Mouse (Mus musculus) limb, embryonic 10.5 days (tissue): ENCODE measurements around the gene Gm10053. TPM values are rescaled to one million over a fixed set of nuclear protein-coding genes. Genes with fewer than 3 reads are reported as not detected.
A peak's percentile ranks its signal among the peaks of the same experiment; 100 is the strongest.
"Not testable (repeated sequence)": the region's sequence is repeated elsewhere in the genome, so short reads cannot be mapped to it uniquely, and the experiment has no call there.

Experiments used
- DNase-seq: peaks from one replicate; pipeline ENCODE4 v3.0.0-alpha.2; 2017; ENCODE audit warnings: low spot score
- H3K27ac ChIP-seq: fragments of 300-500 bp; sonication (generic); 2 replicates; pipeline ENCODE4 v1.5.1; 2016; ENCODE audit warnings: mild to moderate bottlenecking
- H3K27me3 ChIP-seq: fragments of 300-500 bp; sonication (generic); 2 replicates; pipeline ENCODE4 v1.6.1; 2016; ENCODE audit warnings: low read depth, mild to moderate bottlenecking; ENCODE audit not compliant: poor library complexity, severe bottlenecking
- H3K36me3 ChIP-seq: fragments of 300-500 bp; sonication (generic); 2 replicates; pipeline ENCODE4 v1.6.1; 2016; ENCODE audit warnings: mild to moderate bottlenecking, moderate library complexity
- H3K4me1 ChIP-seq: fragments of 300-500 bp; sonication (generic); 2 replicates; pipeline ENCODE4 v1.6.1; 2016
- H3K4me3 ChIP-seq: fragments of 300-500 bp; sonication (generic); 2 replicates; pipeline ENCODE4 v1.5.1; 2016; ENCODE audit warnings: mild to moderate bottlenecking, moderate library complexity
- H3K9me3 ChIP-seq: fragments of 300-500 bp; sonication (generic); replicated peaks from 2 replicates; pipeline ENCODE4 v1.6.1; 2016; ENCODE audit warnings: mild to moderate bottlenecking
- WGBS: fragments of 180-500 bp; shearing (Covaris S2); methylation state at CpG from one replicate; pipeline ENCODE4 v1.1.7; 2016; 5-methylcytosine and 5-hydroxymethylcytosine counted together
- polyA plus RNA-seq: library from polyadenylated mRNA; unstranded; fragments of >200 nt; fragmentation: Nextera tagmentation; extraction: Ambion mirVana; gene quantifications from 2 replicates; pipeline ENCODE4 v1.2.1, GENCODE M21; 2016

The Gm10053 gene
- polyA plus RNA-seq: 304 and 360 TPM in 2 replicates

DNA sequence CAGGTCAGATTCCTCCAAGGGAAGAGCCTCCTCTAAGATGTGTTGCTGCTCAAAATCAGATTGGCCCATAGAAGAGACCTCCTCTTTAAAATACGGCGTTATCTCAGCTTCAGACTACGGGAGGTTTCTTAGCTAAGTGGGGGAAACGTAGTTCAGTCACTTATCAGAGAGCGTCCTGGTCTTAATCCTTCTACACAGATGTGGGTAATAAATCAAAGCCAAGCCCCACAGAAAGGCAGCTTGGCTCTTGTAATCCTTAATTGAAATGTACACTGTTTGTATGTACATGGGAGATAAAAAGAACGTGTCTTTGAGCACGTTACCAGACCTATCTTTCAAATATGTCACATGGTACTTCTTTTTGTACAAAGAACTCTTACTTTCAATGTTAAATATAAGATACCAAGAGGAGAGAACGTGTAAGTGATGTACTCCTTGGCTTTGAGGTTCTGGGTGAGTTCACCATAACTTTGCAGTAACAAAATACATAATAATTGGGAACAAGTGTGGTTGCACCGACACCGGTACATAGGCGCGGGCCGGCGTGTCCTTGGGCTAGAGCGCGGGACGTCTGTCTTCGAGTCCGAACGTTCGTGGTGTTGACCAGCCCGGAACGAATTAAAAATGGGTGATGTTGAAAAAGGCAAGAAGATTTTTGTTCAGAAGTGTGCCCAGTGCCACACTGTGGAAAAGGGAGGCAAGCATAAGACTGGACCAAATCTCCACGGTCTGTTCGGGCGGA lies at the start of gene Gm10053:
Gene Gm10053 (plus strand): TSS at position 558 of the 742 bp plus-strand sequence.
- not testable (repeated sequence) for H3K9me3 ChIP-seq, H3K4me3 ChIP-seq, H3K27ac ChIP-seq, DNase-seq, H3K36me3 ChIP-seq
- peaks cover 17% of the 10 kb centered on the region for H3K27me3 ChIP-seq
- WGBS: 75% methylated on average over 23 of the region's 26 CpGs
- H3K4me1 ChIP-seq: peaks cover 11% of the 10 kb centered on the region

DNA sequence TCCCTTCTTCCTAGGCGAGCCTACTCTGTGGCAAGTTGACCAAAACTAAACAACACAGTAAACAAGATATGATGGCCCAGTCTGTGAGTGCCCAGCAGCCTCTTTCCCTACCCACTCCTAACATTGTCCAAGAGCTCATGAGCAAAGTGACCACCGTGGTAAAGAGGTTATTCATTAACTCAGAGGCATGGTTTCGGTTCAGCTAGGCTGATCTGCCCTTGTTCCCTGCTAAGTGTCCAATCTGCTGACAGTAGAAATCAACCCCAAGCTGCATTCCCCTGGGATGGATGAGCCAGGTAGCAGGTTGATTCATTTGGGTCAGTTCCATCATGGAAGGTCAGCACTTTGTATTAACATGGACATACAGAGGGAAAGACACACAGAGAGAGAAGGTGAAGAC lies 33.4 kb upstream of the Gm10053 start:
- peaks cover 17% of the 10 kb centered on the region for H3K4me1 ChIP-seq
- H3K9me3 ChIP-seq: no peaks in the 10 kb centered on the region
- WGBS: 95% methylated on average over 3 of the region's 3 CpGs
- H3K36me3 ChIP-seq: no peaks in the 10 kb centered on the region
- H3K27ac ChIP-seq: no peak overlapping the region
- H3K27me3 ChIP-seq: 0 out of 2 replicates have a peak, but pooled peaks cover 6% of the 10 kb centered on the region
- DNase-seq: no peak
- no peak overlapping the region for H3K4me3 ChIP-seq

DNA sequence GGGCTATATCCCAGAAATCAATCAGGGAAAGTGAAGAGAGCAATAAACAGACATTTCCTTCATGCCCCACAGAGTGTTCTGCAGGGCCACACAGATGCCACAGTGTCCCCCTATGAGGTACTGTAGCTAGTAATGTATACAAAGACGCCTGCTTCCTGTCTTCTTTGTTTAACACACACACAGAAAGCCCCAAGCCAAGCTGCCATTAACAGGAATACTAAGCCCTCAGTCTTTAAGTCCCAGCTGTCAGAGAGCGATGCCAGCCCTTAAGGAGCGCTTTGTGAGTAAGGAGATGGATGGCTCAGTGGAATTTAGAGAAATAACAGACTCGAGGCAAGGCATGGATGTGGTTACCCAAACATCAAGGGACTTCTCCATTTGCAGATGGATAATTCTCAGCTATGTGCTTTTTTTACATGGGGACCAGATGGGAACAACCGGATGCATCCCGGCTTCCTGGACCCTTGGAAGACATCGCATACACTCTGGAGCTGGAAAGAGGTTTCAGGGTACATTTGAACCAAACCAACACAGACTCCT lies 30.4 kb upstream of the Gm10053 start:
- Histone ChIP-seq H3K4me3 (no peak overlapping the region), H3K27ac (peak overlapping the region; percentile 44; the same call in 1 of the 2 replicates), H3K27me3 (0 out of 2 replicates have a peak, but pooled peaks cover 6% of the 10 kb centered on the region), H3K9me3 (no peaks in the 10 kb centered on the region), H3K4me1 (peaks cover 35% of the 10 kb centered on the region), H3K36me3 (no peaks in the 10 kb centered on the region)
- no peak for DNase-seq
- WGBS: 30% methylated on average over 7 of the region's 7 CpGs

DNA sequence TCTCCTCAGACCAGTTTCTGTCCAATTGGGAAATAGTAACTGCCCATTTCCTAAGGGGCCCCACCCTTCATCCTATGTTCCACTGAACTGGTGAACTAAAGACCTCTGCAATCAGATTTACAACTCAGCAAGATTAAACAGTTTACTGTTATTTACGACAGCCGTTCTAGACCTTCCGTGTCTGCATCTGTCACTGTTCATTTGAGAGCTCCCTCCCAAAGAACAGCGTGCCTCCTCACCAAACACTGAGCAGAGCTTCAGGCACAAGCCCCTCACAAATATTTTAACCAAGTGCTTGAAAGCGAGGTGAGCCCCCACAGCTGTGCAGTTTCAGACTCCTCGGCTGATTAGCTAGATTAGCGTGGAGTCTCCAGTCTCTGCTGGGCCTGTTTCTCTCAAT lies 27.1 kb upstream of the Gm10053 start:
- 18% methylated on average over 7 of the region's 7 CpGs for WGBS
- no peaks in the 10 kb centered on the region for H3K9me3 ChIP-seq
- 0 out of 2 replicates have a peak, but pooled peaks cover 6% of the 10 kb centered on the region for H3K27me3 ChIP-seq
- H3K36me3 ChIP-seq: no peaks in the 10 kb centered on the region
- H3K4me1 ChIP-seq: peaks cover 43% of the 10 kb centered on the region
- H3K27ac ChIP-seq: no peak overlapping the region
- H3K4me3 ChIP-seq: no peak overlapping the region
- DNase-seq: no peak

DNA sequence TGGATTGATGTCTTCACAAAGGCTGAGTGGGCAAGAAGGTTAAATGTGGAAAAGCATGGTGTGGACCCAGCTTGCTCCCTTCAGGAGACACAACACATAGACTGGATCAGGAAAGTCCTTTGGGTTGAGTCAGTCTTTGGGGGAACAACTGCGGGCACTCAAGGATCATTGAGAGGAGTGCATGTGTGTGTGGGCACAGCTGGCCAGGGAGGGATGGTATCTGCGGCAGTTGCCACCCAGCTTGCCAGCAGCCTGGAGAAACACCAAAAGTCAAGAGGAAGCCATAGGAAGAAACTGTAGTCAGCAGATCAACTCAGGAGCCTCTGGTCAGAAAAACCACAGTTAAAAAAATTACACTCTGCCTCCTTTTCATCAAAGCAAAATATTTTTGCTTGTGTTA lies 26.6 kb upstream of the Gm10053 start:
- Histone ChIP-seq H3K36me3 (no peaks in the 10 kb centered on the region), H3K4me1 (peaks cover 43% of the 10 kb centered on the region), H3K27ac (no peak overlapping the region), H3K27me3 (0 out of 2 replicates have a peak, but pooled peaks cover 6% of the 10 kb centered on the region), H3K4me3 (no peak overlapping the region), H3K9me3 (no peaks in the 10 kb centered on the region)
- DNase-seq: no peak
- WGBS: 75% methylated on average over 2 of the region's 2 CpGs

DNA sequence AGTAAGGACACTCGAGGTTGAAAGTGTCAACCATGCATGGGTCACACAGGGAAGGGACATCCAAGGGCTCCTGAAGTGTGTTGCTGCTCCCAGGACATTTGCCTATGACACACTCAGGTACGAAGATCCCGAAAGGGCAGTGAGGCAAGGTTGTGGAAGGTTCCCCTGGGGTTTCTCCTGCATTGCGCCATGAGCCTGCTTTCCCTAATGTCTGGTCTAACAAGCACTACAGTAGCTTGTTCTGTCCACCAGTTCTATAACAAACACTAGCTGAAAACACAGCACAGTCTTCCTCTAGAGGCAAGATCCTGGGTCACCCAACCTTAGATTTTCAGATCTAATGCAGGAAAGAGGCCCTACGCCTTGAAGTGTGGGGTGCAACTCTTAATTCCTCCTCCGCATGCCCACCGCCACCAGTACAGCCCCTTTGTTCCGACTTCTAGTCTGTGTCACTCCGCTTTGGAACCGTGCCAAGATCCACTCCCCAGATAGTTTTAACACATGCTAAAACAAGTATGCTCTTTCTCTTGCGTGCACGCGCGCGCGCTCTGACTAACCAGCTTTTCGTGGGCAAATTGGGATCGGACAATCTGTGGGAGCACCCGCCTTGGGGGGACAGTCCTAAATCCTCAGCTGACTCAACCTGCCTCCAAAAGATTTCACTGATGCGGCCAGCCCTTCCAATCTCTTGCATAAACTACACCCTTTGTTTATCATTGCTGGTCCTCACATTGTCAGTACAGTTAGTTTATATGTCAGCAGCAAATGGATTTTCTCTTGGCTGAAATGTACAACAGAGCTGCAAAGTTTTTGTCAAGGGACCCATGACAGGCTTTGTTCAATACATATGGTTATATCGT lies 23.8 kb upstream of the Gm10053 start:
- Histone ChIP-seq H3K27me3 (no peaks in the 10 kb centered on the region), H3K36me3 (no peaks in the 10 kb centered on the region), H3K4me1 (peaks cover 26% of the 10 kb centered on the region), H3K27ac (no peak overlapping the region), H3K9me3 (no peaks in the 10 kb centered on the region), H3K4me3 (no peak overlapping the region)
- DNase-seq: no peak
- WGBS: 92% methylated on average over 21 of the region's 21 CpGs

DNA sequence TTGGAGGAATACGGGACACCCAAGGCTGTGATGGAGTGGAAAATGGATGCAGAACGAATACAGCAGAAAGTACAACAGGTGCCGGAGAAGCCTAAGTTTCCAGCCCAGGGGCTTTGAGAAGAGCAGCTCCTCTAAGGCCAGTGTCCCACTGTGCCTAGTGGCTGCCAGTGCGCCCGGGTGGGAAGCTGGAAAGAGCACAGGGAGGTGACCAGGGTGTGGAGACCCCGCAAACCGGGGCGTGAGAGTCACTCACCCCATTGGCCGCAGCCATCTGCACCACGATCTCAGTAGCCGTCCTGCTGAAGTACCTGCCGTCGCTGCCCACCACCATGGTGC lies 14.2 kb upstream of the Gm10053 start:
- WGBS: 18% methylated on average over 13 of the region's 13 CpGs
- DNase-seq: no peak
- H3K27ac ChIP-seq: peak overlapping the region; percentile 69; the same call in 1 of the 2 replicates

DNA sequence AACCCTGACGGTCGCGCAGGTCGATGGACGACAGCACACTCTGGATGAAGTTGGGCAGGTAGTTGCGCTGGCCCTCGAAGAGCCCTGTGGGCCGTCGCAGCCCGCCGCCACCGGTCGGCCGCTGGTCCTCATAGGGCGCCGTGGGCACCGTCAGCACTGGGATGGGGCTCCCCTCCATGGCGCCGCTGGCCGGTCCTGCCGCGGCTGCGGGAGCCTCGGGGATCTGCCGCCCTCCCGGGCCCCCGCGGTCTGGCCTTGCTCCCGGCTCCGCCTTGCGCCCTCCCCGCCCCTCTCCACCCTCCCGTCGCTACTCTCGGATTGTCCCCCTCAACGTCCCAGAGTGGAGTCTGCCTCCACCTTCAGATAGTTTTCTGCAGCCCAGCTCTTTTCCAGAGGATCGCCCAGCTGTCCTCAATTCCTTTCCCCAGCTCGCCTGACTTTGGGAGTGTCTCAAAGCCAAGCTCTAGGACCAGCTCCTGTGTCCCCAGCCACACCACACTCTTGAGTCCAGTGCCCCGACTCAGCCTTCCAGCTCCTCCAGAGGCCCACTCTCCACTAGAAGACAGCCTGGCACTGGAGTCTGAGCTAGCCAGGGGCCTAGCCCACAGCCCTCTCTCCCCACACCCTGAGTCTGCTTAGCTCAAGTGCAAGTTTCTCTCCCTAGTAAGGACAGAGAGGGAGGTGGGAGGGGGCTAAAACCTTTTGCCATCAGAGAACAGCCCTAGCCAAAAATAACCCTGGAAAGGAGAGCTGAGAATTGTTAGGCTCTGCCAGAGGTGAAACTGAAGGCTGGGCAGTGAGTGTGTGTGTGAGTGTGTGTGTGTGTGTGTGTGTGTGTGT lies 13.7 kb upstream of the Gm10053 start, which contains the start of gene Pgm5:
Gene Pgm5 (minus strand): TSS at position 244 of the 840 bp plus-strand sequence.
- H3K27ac ChIP-seq: peak within 1 kb of the TSS; percentile 69
- no peaks in the 10 kb centered on the region for H3K9me3 ChIP-seq

More for the DNA sequence above, 14.2 kb upstream of the Gm10053 start:
- Histone ChIP-seq H3K27me3 (peaks cover 38% of the 10 kb centered on the region), H3K9me3 (no peaks in the 10 kb centered on the region), H3K36me3 (no peaks in the 10 kb centered on the region), H3K4me1 (peaks cover 11% of the 10 kb centered on the region), H3K4me3 (peak overlapping the region; percentile 52)

DNA sequence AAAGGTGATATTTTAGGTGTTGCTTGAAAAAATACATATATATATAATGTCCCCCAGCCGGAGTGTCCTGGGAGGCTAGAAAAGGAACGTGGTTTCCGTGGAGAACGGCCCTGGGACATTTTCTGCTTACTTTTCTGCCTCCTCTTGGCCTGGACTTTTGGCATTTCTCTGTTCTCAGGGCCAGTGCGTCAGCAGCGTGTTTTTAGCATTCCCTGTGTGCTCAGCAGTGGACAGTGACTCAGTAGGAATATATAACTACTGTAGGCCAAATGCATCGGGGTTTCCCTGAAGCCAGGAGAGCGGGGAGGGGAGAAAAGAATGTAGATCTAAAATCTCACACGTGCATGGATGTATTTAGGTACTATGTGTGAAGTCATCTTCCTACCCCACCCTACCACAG lies 10.1 kb upstream of the Gm10053 start:
- peaks cover 29% of the 10 kb centered on the region for H3K27me3 ChIP-seq
- H3K4me3 ChIP-seq: no peak overlapping the region
- no peak overlapping the region for H3K27ac ChIP-seq
- no peaks in the 10 kb centered on the region for H3K36me3 ChIP-seq
- no peak for DNase-seq
- H3K4me1 ChIP-seq: peaks cover 36% of the 10 kb centered on the region
- H3K9me3 ChIP-seq: no peaks in the 10 kb centered on the region
- 81% methylated on average over 9 of the region's 9 CpGs for WGBS

More for the DNA sequence above, 13.7 kb upstream of the Gm10053 start, which contains the start of gene Pgm5:
- 2% methylated on average over 39 of the region's 39 CpGs for WGBS
- peaks cover 11% of the 10 kb centered on the region for H3K4me1 ChIP-seq
- peak; percentile 51 for DNase-seq
- no peaks in the 10 kb centered on the region for H3K36me3 ChIP-seq
- H3K27me3 ChIP-seq: peaks cover 38% of the 10 kb centered on the region
- H3K4me3 ChIP-seq: peak within 1 kb of the TSS; percentile 52

DNA sequence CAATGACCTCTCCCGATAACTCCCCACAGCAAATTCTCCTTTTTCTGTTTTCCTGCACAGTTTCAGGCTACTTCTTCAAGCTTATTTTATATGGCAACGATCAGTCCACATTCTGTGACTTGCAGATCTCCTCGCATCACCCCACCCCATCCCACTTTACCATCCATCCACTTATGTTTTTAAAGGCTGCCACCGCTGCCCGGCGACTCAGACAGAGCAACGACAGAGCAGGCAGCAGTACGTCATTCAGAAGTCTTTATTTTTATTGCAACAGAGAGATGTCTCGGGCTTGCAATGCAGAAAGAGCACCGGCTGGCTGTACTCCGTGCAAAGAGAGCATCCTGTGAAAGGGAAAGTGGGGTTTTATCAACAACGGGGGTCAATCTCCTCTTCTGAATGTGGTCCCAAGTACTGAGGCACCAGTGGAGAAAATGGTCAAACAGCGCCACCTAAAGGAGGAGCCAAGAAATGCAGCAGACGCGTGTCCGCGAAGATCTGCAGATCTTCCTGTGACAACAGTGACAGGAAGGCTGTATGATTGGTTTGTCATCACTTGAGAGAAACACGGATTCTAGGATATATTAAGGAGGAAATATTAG lies 4.3 kb upstream of the Gm10053 start:
- peaks cover 17% of the 10 kb centered on the region for H3K27me3 ChIP-seq
- H3K4me3 ChIP-seq: peak overlapping the region; percentile 44
- 20% methylated on average over 18 of the region's 18 CpGs for WGBS
- H3K4me1 ChIP-seq: peaks cover 34% of the 10 kb centered on the region
- H3K9me3 ChIP-seq: no peaks in the 10 kb centered on the region
- H3K36me3 ChIP-seq: no peaks in the 10 kb centered on the region
- DNase-seq: peak; percentile 88
- H3K27ac ChIP-seq: peak overlapping the region; percentile 12; the same call in 1 of the 2 replicates

DNA sequence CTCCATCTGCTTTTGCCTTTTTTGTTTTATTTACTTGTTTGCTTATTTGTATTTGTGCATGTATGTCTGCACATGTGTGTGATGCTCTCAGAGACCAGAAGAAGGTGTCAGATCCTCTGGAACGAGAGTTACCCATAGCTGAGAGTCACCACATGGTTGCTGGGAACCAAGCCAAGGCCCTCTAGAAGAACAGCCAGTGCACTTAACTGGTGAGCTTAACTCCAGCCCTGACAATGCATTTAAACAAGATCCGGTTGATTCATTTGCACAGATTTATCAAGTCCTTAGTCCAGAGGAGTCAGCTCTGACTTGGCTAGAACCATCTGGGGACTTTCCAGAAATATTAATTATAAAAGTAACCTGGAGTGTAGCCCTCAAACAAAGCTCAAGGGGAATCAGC lies 1.6 kb upstream of the Gm10053 start:
- WGBS: 80% methylated on average over 2 of the region's 2 CpGs
- Histone ChIP-seq H3K36me3 (no peaks in the 10 kb centered on the region), H3K9me3 (no peaks in the 10 kb centered on the region), H3K4me1 (peaks cover 24% of the 10 kb centered on the region), H3K27ac (no peak overlapping the region), H3K27me3 (peaks cover 17% of the 10 kb centered on the region), H3K4me3 (no peak overlapping the region)
- DNase-seq: no peak

DNA sequence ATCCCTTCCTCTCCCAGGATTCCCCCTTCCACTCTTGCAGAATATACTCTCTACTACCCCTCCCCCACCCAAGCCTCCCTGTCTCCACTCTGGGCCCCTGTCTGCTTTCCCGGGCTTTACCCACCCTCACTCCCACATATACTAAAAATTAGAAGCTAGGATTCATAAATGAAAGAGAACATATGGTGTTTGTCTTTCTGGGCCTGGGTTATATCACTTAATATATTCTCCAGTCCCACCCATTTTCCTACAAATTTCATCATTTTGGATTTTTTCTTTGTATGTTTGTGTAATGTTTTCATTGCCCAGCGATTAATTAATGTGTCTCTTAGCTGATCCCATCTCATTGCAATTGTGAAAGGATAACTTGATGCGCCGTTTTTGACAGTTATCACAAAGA lies 5.8 kb downstream of the Gm10053 start:
- no peaks in the 10 kb centered on the region for H3K4me1 ChIP-seq
- H3K4me3 ChIP-seq: no peak overlapping the region
- DNase-seq: no peak
- 73% methylated on average over 4 of the region's 4 CpGs for WGBS
- no peaks in the 10 kb centered on the region for H3K36me3 ChIP-seq
- no peaks in the 10 kb centered on the region for H3K9me3 ChIP-seq
- no peak overlapping the region for H3K27ac ChIP-seq
- 0 out of 2 replicates have a peak, but pooled peaks cover 6% of the 10 kb centered on the region for H3K27me3 ChIP-seq
